Mouse (Mus musculus): Measurements from ENCODE around the gene Rbpjl. TPM values are rescaled to one million over a fixed set of nuclear protein-coding genes. Genes with fewer than 3 reads are reported as not detected.

Gene Rbpjl
- polyA plus RNA-seq, 1 experiment from 2014 or later, result 0.08 TPM

DNA sequence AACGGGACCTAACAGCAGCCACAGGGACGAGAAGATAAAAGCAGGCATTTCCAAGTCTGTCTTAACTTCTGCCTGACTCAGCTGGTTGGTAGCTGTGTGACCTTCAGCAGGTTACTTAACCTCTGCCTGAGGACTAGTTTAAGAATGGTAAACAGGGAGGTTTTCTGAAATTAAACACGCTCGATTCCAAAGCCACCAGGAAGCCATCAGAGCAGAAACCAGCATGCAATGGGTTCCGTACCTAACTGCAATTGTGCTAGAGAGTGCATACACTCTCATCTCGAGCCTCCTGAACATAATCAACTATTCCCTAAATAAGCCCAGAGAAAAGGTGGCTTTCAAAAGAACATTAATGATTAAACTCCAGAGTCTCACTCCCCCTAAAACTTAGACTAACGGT, 38.8 kb downstream of the Rbpjl start:
- 27% methylated on average over 7 of the region's 7 CpGs for WGBS

DNA sequence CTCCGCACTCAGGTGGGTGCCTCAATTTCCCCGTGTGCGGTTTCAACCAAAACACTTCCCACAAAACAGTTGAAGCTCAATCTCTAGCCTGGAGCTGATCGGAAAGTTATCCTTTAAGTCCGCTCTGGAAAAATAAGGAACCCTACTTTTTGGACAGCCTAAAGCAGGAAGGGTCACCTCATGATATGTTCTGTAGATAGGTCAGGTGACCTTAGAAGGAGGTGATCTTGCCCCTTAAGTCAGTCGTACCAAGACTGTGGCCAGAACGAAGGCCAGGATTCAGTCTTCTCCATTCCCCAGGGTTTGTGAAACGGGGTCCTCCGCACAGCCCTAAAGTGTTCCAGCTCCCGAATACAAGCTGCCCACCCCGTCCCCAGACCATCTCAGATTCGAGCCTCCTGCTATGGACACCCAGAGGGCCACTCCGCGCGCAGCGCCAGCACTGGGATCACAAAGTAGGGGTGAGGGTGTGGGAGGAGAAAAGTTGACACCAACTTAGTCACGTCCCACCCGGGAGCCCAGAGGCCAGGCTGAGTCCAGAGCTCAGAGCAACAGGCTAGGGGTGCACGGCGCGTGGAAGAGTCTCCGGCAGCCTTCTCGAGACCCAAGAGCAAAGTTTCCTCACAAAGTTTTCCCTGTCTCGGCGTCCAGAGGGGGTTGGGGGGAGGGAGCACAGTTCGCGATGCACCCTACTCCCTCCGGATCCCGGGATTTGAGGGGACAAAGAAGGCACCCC, 39.5 kb downstream of the Rbpjl start:
- peak; percentile 58 for ATAC-seq (replicated peaks; ENCODE audit: low FRiP score)
- H3K27ac ChIP-seq, result peak overlapping the region; percentile 86
- peak overlapping the region; percentile 72 for H3K9ac ChIP-seq
- H3K4me2 ChIP-seq, result peak overlapping the region; percentile 78
- no peaks in the 10 kb centered on the region for H3K9me3 ChIP-seq (replicated peaks)
- H3K36me3 ChIP-seq, result no peaks in the 10 kb centered on the region
- H3K27me3 ChIP-seq, result peaks cover 4% of the 10 kb centered on the region; the same call in 1 of the 2 replicates
- WGBS, result 2% methylated on average over 29 of the region's 29 CpGs
- H3K4me3 ChIP-seq (replicated peaks), result peak overlapping the region; percentile 63
- peaks cover 60% of the 10 kb centered on the region for H3K4me1 ChIP-seq

More for the DNA sequence above, 38.8 kb downstream of the Rbpjl start:
- Histone ChIP-seq H3K4me1 (peaks cover 67% of the 10 kb centered on the region), H3K9me3 (replicated peaks) (no peaks in the 10 kb centered on the region), H3K4me2 (peak overlapping the region; percentile 78), H3K36me3 (no peaks in the 10 kb centered on the region), H3K27me3 (peaks cover 4% of the 10 kb centered on the region; the same call in 1 of the 2 replicates), H3K27ac (peak overlapping the region; percentile 86), H3K4me3 (replicated peaks) (peak overlapping the region; percentile 63), H3K9ac (peak overlapping the region; percentile 72)
- ATAC-seq (replicated peaks; ENCODE audit: low FRiP score), result no peak

DNA sequence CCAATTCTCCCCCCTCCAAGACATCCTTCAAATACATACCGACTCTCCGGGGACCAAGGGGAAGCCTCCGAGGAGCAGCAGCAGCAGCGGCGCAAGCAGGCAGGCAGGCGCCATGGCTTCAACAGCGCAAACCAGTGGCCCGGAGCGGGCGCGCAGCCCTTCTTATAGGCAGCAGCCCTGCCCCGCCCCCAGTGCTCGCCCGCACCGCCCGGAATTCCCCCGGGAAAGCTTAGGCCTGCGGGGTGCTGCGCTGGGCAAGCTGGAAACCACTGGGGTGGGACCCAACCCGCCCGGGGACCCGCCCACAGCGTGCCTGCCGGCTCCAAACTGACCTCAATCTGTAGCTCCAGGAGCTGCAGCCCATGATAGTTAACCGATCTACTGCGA, 40.1 kb downstream of the Rbpjl start:
- ATAC-seq (replicated peaks; ENCODE audit: low FRiP score), result peak; percentile 93
- under 1% methylated on average over 26 of the region's 26 CpGs for WGBS
- peak overlapping the region; percentile 86 for H3K27ac ChIP-seq
- H3K9me3 ChIP-seq (replicated peaks), result no peaks in the 10 kb centered on the region
- H3K9ac ChIP-seq, result peak overlapping the region; percentile 72
- peaks cover 54% of the 10 kb centered on the region for H3K4me1 ChIP-seq
- H3K27me3 ChIP-seq, result peaks cover 4% of the 10 kb centered on the region; the same call in 1 of the 2 replicates
- no peaks in the 10 kb centered on the region for H3K36me3 ChIP-seq
- peak overlapping the region; percentile 78 for H3K4me2 ChIP-seq
- H3K4me3 ChIP-seq (replicated peaks), result peak overlapping the region; percentile 63

DNA sequence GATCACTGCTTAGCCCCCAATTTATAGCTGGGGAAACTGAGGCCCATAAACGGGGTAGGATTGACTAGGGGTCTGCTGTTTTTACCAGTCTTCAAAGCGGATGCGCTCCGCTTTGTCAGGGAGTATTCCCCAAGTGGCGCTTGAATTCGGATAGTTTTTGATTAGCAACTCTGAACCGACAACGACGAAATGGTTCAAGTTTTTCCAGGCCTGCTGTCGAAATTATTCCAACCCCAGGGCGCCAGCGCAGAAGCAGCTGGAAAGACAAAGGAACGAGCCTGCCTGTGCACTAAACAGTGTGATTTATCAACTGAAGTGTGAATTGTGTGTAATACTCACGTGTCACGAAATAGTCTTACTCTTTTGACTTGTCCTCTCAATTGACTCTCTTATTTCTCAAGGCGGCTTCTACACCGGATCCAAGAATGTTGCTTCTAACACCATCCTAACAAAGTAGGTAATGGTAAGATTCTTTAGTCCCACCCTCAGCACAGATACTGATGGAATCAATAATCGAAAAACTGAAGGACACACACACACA, 40.6 kb downstream of the Rbpjl start, which contains the start of gene Sdc4:
Sdc4 (minus strand) TSS at position 428 of the 541 bp plus-strand sequence.
- WGBS, result 8% methylated on average over 18 of the region's 18 CpGs
- H3K4me1 ChIP-seq, result peaks cover 49% of the 10 kb centered on the region
- H3K4me2 ChIP-seq, result peak within 1 kb of the TSS; percentile 78
- peak within 1 kb of the TSS; percentile 72 for H3K9ac ChIP-seq
- H3K36me3 ChIP-seq, result no peaks in the 10 kb centered on the region
- no peak for ATAC-seq (replicated peaks; ENCODE audit: low FRiP score)
- peak within 1 kb of the TSS; percentile 86 for H3K27ac ChIP-seq
- H3K9me3 ChIP-seq (replicated peaks), result no peaks in the 10 kb centered on the region
- H3K4me3 ChIP-seq (replicated peaks), result peak within 1 kb of the TSS; percentile 63
- H3K27me3 ChIP-seq, result peaks cover 4% of the 10 kb centered on the region; the same call in 1 of the 2 replicates

DNA sequence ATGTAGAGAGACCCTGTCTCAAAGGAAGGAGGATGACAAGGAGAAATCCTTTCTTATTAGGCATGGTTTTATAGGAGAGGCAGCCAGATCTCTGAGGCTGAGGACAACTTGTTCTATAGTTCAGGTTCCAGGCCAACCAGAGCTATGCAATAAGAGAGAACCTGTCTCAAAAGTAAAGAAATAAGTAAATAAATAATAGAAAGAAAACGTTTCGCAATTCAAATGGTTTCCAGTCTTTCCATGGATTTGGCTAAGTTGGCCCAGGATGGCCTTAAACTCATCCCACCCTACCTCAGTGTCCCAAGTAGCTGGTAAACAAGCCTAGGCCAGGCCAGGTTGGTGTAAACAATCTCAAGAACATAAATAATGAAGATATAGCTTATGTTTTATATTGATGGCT, 41.8 kb downstream of the Rbpjl start:
- Histone ChIP-seq H3K27me3 (peaks cover 4% of the 10 kb centered on the region; the same call in 1 of the 2 replicates), H3K4me2 (no peak overlapping the region), H3K27ac (no peak overlapping the region), H3K9ac (no peak overlapping the region), H3K4me1 (peaks cover 38% of the 10 kb centered on the region), H3K4me3 (replicated peaks) (no peak overlapping the region), H3K9me3 (replicated peaks) (no peaks in the 10 kb centered on the region), H3K36me3 (no peaks in the 10 kb centered on the region)
- ATAC-seq (replicated peaks; ENCODE audit: low FRiP score), result no peak
- 89% methylated on average over 2 of the region's 2 CpGs for WGBS

DNA sequence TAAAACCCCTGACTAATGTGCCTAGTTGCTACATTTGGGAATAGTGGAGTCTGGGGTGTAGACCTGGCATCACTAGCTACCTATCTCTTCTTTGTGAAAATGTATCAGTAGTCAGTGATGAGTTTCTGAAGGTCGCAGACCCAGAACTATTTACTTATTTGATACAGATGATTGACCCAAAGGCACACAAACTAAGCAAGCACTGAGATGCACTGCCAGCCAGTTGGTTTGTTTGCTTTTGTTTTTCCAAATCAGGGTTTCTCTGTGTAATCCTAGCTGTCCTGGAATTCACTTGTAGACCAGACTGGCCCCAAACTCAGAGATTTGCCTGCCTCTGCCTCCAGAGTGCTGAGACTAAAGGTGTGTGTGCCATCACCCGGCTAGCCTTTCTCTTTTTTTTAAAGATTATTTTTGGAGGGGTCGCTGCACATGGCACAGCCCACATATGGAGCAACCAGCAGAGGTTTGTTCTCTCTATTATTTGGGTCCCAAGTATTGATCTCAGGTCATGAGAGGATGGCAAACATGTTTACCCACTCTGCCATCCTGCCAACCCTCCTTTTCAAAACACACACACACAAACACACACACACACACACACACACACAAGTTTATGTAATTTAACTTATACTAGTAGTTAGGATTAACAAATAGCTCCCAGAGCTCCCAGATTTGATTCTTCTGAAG, 42.6 kb downstream of the Rbpjl start:
- H3K9ac ChIP-seq, result no peak overlapping the region
- H3K36me3 ChIP-seq, result no peaks in the 10 kb centered on the region
- peaks cover 29% of the 10 kb centered on the region for H3K4me1 ChIP-seq
- H3K27me3 ChIP-seq, result peaks cover 4% of the 10 kb centered on the region; the same call in 1 of the 2 replicates
- H3K4me2 ChIP-seq, result no peak overlapping the region
- H3K27ac ChIP-seq, result no peak overlapping the region
- ATAC-seq (replicated peaks; ENCODE audit: low FRiP score), result no peak
- H3K9me3 ChIP-seq (replicated peaks), result no peaks in the 10 kb centered on the region
- no peak overlapping the region for H3K4me3 ChIP-seq (replicated peaks)
- 80% methylated on average over 3 of the region's 3 CpGs for WGBS

DNA sequence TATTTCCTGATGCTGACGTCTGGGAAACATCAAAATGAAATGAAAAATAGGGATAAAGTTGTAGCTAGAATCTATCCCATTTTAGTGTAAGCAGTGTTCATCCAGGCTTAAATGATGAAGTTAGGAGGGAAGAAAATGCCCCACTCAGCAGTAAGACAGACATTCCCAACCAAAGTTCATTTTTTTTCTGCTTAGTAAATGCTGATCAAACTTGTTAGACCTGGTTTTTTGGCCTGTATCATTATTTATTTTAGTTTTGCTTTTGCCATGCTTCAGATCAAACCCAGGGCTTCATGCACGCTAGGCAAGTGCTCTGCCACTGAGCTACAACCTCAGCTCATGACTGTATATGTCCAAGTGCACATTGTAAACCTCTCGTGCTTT, 43.1 kb downstream of the Rbpjl start:
- Histone ChIP-seq H3K4me3 (replicated peaks) (no peak overlapping the region), H3K27ac (no peak overlapping the region), H3K27me3 (peaks cover 4% of the 10 kb centered on the region; the same call in 1 of the 2 replicates), H3K9ac (no peak overlapping the region), H3K4me1 (peaks cover 24% of the 10 kb centered on the region), H3K9me3 (replicated peaks) (no peaks in the 10 kb centered on the region), H3K4me2 (no peak overlapping the region), H3K36me3 (no peaks in the 10 kb centered on the region)
- WGBS, result 79% methylated on average over 3 of the region's 3 CpGs
- no peak for ATAC-seq (replicated peaks; ENCODE audit: low FRiP score)

DNA sequence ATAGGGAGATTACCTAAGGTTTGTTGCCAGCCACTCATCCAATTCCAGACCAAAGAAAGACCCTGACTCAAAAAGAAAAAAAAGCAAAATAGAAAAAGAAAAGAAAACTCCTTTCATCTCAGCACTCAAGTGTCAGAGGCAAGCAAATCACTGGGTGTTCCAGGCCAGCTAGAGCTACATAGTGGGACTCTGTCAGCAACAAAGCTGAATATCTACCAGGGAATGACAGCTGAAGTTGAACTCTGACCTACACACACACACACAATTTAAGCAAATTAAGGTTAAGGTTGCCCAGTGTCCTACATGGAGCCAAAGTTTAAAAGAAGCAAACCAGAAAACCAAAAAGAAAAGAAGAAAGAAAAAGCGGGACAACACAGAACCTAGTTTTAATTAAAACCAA, 45.2 kb downstream of the Rbpjl start:
- no peaks in the 10 kb centered on the region for H3K27me3 ChIP-seq
- no peaks in the 10 kb centered on the region for H3K36me3 ChIP-seq
- WGBS, result 94% methylated on average over 1 of the region's 1 CpGs
- peaks cover 22% of the 10 kb centered on the region for H3K4me1 ChIP-seq
- H3K4me2 ChIP-seq, result no peak overlapping the region
- H3K4me3 ChIP-seq (replicated peaks), result no peak overlapping the region
- H3K9me3 ChIP-seq (replicated peaks), result no peaks in the 10 kb centered on the region
- no peak overlapping the region for H3K27ac ChIP-seq
- no peak for ATAC-seq (replicated peaks; ENCODE audit: low FRiP score)
- no peak overlapping the region for H3K9ac ChIP-seq

DNA sequence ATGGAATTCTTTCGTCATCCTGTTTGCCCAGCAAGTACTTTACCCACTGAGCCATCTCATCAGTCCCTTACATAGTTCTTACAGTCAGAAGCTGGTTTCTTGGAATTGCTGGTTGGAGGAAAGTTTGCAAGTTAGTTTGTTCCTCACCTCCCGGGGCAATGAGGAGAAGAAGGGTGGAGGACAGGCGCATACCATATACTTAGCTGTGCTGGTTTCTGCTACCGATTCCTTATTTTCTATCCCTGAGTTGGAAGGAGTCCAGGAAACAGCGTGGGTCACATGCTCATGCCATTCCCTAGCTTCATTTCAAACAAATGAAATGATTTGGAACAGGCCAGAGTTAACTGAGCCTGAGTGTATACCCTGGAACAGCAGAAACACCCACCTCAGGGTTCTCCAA, 46.0 kb downstream of the Rbpjl start:
- H3K4me3 ChIP-seq (replicated peaks), result no peak overlapping the region
- no peak overlapping the region for H3K9ac ChIP-seq
- H3K27me3 ChIP-seq, result no peaks in the 10 kb centered on the region
- ATAC-seq (replicated peaks; ENCODE audit: low FRiP score), result no peak
- WGBS, result 75% methylated on average over 5 of the region's 5 CpGs
- H3K4me1 ChIP-seq, result peaks cover 15% of the 10 kb centered on the region
- H3K9me3 ChIP-seq (replicated peaks), result no peaks in the 10 kb centered on the region
- no peak overlapping the region for H3K27ac ChIP-seq
- no peak overlapping the region for H3K4me2 ChIP-seq
- H3K36me3 ChIP-seq, result no peaks in the 10 kb centered on the region

DNA sequence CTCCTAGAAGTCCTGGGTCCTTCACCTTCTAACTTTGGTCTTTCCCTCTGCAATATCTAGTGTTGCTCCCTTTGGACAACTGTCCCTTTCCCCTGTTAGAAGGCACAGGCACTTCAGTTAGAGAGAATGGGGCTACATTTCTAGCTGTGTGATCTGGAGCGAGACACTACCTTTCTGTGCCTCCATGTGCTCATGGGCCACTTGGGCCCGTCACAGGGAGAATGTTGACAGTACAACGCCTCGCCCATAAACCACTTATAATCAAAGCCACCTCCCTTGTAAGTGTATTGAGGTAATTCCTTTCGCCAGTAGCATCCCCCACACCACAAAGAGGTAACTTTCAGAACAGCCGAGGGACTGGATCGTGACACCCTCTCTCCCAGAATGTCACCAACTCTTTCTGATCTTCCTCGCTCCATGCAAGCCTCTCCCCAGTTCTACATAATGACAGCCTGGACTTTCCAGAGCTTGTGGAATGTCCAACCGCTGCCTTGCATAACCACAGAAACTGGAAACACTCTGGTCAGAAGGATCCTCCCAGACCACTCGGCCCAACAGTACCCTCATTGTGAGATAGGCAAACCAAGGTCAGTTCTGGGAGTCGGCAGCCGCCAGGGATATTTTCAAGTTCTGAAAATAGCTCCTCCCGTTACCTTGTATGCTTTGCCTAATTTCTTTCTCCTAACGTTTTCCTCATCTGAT, 46.6 kb downstream of the Rbpjl start:
- Histone ChIP-seq H3K27me3 (no peaks in the 10 kb centered on the region), H3K9me3 (replicated peaks) (no peaks in the 10 kb centered on the region), H3K9ac (no peak overlapping the region), H3K4me3 (replicated peaks) (no peak overlapping the region), H3K4me1 (peaks cover 21% of the 10 kb centered on the region), H3K36me3 (no peaks in the 10 kb centered on the region), H3K4me2 (no peak overlapping the region), H3K27ac (no peak overlapping the region)
- ATAC-seq (replicated peaks; ENCODE audit: low FRiP score), result no peak
- 77% methylated on average over 14 of the region's 14 CpGs for WGBS

DNA sequence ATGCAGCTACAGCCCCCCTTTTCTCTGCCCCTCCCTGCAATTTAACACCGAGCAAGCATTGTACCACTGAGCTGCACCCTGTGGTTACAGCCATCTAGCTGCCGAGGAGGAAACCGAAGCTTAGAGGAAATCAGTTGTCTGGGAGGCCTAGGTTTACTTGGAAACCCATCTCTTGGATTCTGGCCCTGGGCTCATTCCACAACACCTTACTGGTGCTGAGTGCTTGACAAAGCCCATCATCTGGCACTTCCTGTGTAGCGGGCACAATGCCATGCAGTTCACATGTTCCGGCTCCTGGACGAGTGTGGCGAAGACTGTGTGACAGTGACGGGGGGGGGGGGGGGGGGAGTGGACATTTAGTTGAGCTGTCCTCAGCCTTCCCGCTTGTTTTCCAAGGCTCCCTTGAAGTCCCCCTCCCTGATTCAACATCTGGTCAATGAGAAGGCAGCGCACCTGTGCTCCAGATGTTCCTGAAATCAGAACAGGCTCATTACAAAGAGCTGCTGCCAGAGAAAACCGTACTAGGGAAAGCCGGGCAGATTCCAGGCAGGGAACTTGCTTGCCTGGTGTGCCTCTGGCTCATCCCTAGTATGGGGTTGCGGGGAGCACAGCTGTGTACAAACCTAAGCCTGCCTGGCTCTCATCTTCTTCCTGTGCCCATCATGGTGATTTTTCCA, 49.2 kb downstream of the Rbpjl start:
- no peak overlapping the region for H3K4me2 ChIP-seq
- ATAC-seq (replicated peaks; ENCODE audit: low FRiP score), result no peak
- H3K9ac ChIP-seq, result no peak overlapping the region
- H3K4me1 ChIP-seq, result peaks cover 47% of the 10 kb centered on the region
- no peak overlapping the region for H3K27ac ChIP-seq
- no peaks in the 10 kb centered on the region for H3K27me3 ChIP-seq
- H3K9me3 ChIP-seq (replicated peaks), result no peaks in the 10 kb centered on the region
- 49% methylated on average over 13 of the region's 13 CpGs for WGBS
- H3K36me3 ChIP-seq, result no peaks in the 10 kb centered on the region
- H3K4me3 ChIP-seq (replicated peaks), result no peak overlapping the region

Measured in kidney, embryonic 15.5 days (tissue).